Mouse (Mus musculus) cerebellum, postnatal 36 days (tissue): ENCODE data around the gene Olfr206.
"Not testable (repeated sequence)": the region's sequence is repeated elsewhere in the genome, so short reads cannot be mapped to it uniquely, and the experiment has no call there.

Source experiments
- DNase-seq, 2 experiments: peaks; one replicate each; pipeline ENCODE4 v3.0.0; 2021 to 2022; ENCODE audit warnings: mixed read lengths in 2 of 2

Olfr206 gene

GRCm38 (mm10) chr16:59349146-59349545 lies at the start of gene Olfr206:
Gene Olfr206 (minus strand): TSS chr16:59349246.
- DNase-seq = no peak

- DNase-seq = peak; percentile 43 to 52
Observed at GRCm38 (mm10) chr16:59393300-59393699, 44.3 kb upstream of the Olfr206 start.

- no peak for DNase-seq
Observed at GRCm38 (mm10) chr16:59363893-59364292, 14.8 kb upstream of the Olfr206 start, which contains the start of gene Olfr209. Gene Olfr209 (minus strand): TSS chr16:59363993.

- DNase-seq = no peak
Observed at GRCm38 (mm10) chr16:59331038-59331437, 18.0 kb downstream of the Olfr206 start, which contains the start of gene Olfr205. Gene Olfr205 (minus strand): TSS chr16:59331138.

- not testable (repeated sequence) for DNase-seq
Observed at GRCm38 (mm10) chr16:59323262-59323661, 25.8 kb downstream of the Olfr206 start.

- DNase-seq = no peak
Observed at GRCm38 (mm10) chr16:59318148-59318547, 30.9 kb downstream of the Olfr206 start, which contains the start of gene Olfr204. Gene Olfr204 (minus strand): TSS chr16:59318248.

GRCm38 (mm10) chr16:59298581-59298980 lies 50.5 kb downstream of the Olfr206 start, which contains the start of gene Olfr203:
Gene Olfr203 (plus strand): TSS chr16:59298881.
- DNase-seq = no peak
